Mouse (Mus musculus): ENCODE data around the gene Olfr273.
"Not testable (repeated sequence)": the region's sequence is repeated elsewhere in the genome, so short reads cannot be mapped to it uniquely, and the experiment has no call there.

Gene Olfr273

GRCm38 (mm10) chr4:52859136-52859535 lies at the start of gene Olfr273:
TSS of gene Olfr273 (minus strand) at chr4:52859236.
- no peak for DNase-seq

- DNase-seq, result no peak
These were observed 5.1 kb upstream of the Olfr273 start for GRCm38 (mm10) chr4:52864156-52864555.

GRCm38 (mm10) chr4:52849672-52850071 lies 9.4 kb downstream of the Olfr273 start:
- no peak for DNase-seq

- DNase-seq, result no peak
These were observed 9.9 kb downstream of the Olfr273 start for GRCm38 (mm10) chr4:52849039-52849635.

GRCm38 (mm10) chr4:52845411-52845810 lies 13.6 kb downstream of the Olfr273 start:
- not testable (repeated sequence) for DNase-seq

- no peak for DNase-seq
These were observed 37.7 kb downstream of the Olfr273 start for GRCm38 (mm10) chr4:52821375-52821774.

- DNase-seq, result no peak
These were observed 44.7 kb downstream of the Olfr273 start, which contains the start of gene Olfr275 for GRCm38 (mm10) chr4:52814304-52814703. TSS of gene Olfr275 (plus strand) at chr4:52814604.

- DNase-seq, result no peak
These were observed 47.2 kb downstream of the Olfr273 start for GRCm38 (mm10) chr4:52811871-52812270.
